Mouse (Mus musculus) limb, embryonic 10.5 days (tissue): Measurements from ENCODE around the gene Pgpep1l. TPM values are rescaled to one million over a fixed set of nuclear protein-coding genes. Genes with fewer than 3 reads are reported as not detected.
A peak's percentile ranks its signal among the peaks of the same experiment; 100 is the strongest.

Experiments
- DNase-seq: peaks from one replicate; pipeline ENCODE4 v3.0.0-alpha.2; 2017; ENCODE audit warnings: low spot score
- H3K27ac ChIP-seq: fragments of 300-500 bp; sonication (generic); 2 replicates; pipeline ENCODE4 v1.5.1; 2016; ENCODE audit warnings: mild to moderate bottlenecking
- H3K27me3 ChIP-seq: fragments of 300-500 bp; sonication (generic); 2 replicates; pipeline ENCODE4 v1.6.1; 2016; ENCODE audit warnings: low read depth, mild to moderate bottlenecking; ENCODE audit not compliant: poor library complexity, severe bottlenecking
- H3K36me3 ChIP-seq: fragments of 300-500 bp; sonication (generic); 2 replicates; pipeline ENCODE4 v1.6.1; 2016; ENCODE audit warnings: mild to moderate bottlenecking, moderate library complexity
- H3K4me1 ChIP-seq: fragments of 300-500 bp; sonication (generic); 2 replicates; pipeline ENCODE4 v1.6.1; 2016
- H3K4me3 ChIP-seq: fragments of 300-500 bp; sonication (generic); 2 replicates; pipeline ENCODE4 v1.5.1; 2016; ENCODE audit warnings: mild to moderate bottlenecking, moderate library complexity
- H3K9me3 ChIP-seq: fragments of 300-500 bp; sonication (generic); replicated peaks from 2 replicates; pipeline ENCODE4 v1.6.1; 2016; ENCODE audit warnings: mild to moderate bottlenecking
- WGBS: fragments of 180-500 bp; shearing (Covaris S2); methylation state at CpG from one replicate; pipeline ENCODE4 v1.1.7; 2016; 5-methylcytosine and 5-hydroxymethylcytosine counted together
- polyA plus RNA-seq: library from polyadenylated mRNA; unstranded; fragments of >200 nt; fragmentation: Nextera tagmentation; extraction: Ambion mirVana; gene quantifications from 2 replicates; pipeline ENCODE4 v1.2.1, GENCODE M21; 2016

The Pgpep1l gene
- polyA plus RNA-seq, 1 experiment from 2014 or later, result not detected

DNA sequence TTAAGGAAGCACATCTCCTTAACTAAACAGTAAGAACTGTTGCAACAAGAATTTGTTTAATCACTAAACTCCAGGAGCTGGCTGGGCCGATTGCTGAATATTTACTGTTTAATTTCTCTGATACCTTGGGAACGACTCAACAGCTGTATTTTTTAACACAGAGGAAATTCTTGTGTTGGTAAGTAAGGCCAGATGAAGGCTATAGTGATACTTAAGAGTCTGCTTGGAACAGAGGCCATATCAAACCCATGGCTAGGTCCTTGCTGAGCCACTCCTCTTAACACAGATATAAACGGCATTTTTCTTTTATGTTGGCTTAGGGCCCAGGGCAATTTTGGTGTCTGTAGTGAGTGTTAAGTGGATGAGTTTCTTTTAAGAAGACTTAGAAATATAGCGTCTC lies 6.5 kb upstream of the Pgpep1l start:
- Histone ChIP-seq H3K27ac (no peak overlapping the region), H3K4me1 (peaks cover 23% of the 10 kb centered on the region), H3K36me3 (no peaks in the 10 kb centered on the region), H3K4me3 (no peak overlapping the region), H3K27me3 (peaks cover 16% of the 10 kb centered on the region), H3K9me3 (no peaks in the 10 kb centered on the region)
- no peak for DNase-seq
- WGBS, result 70% methylated on average over 4 of the region's 4 CpGs

DNA sequence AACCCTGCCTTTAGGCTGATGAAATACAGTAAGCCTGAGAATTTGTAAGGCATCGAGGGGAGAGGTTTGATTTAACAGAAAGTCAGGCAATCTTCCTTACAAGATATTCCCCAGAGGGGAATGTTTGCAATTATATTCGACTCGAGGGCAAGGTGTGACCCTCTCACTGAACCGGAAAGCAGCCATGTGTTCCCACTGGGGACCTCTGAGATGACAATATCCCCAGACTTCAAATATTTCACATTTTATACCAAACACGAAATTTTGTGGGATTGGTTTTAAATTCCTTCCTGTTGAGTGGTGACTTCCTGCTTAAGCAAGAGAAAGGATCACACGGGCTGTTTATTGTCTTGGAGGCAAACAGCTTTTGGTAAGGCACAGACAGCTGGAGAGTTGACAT lies 2.7 kb upstream of the Pgpep1l start:
- DNase-seq, result no peak
- Histone ChIP-seq H3K27ac (peak overlapping the region; percentile 47; the same call in 1 of the 2 replicates), H3K27me3 (peaks cover 12% of the 10 kb centered on the region), H3K4me3 (no peak overlapping the region), H3K4me1 (peaks cover 54% of the 10 kb centered on the region), H3K9me3 (no peaks in the 10 kb centered on the region), H3K36me3 (no peaks in the 10 kb centered on the region)
- 29% methylated on average over 6 of the region's 6 CpGs for WGBS

DNA sequence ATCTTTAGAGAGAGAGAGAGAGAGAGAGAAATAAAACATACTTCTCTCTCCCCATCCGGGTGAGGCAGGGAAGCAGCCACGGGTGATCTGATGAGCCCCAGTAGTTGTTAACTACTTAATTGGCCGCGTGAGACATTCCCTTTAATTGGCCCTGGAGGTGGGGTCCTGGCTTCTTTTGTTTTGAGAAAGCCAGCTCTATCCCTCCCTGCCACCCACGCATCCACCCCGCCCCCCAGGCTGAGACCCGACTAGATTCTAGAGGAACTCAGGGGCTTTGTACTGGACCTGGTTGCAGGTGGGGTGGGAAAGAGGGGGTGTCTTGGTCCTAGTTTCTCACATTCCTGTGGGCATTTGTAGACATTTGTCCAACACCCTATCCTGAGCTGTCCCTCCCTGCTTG lies 1.4 kb upstream of the Pgpep1l start:
- no peaks in the 10 kb centered on the region for H3K36me3 ChIP-seq
- H3K9me3 ChIP-seq, result no peaks in the 10 kb centered on the region
- peaks cover 12% of the 10 kb centered on the region for H3K27me3 ChIP-seq
- H3K27ac ChIP-seq, result peak overlapping the region; percentile 67; the same call in 1 of the 2 replicates
- no peak for DNase-seq
- no peak overlapping the region for H3K4me3 ChIP-seq
- 27% methylated on average over 7 of the region's 7 CpGs for WGBS
- H3K4me1 ChIP-seq, result peaks cover 50% of the 10 kb centered on the region

DNA sequence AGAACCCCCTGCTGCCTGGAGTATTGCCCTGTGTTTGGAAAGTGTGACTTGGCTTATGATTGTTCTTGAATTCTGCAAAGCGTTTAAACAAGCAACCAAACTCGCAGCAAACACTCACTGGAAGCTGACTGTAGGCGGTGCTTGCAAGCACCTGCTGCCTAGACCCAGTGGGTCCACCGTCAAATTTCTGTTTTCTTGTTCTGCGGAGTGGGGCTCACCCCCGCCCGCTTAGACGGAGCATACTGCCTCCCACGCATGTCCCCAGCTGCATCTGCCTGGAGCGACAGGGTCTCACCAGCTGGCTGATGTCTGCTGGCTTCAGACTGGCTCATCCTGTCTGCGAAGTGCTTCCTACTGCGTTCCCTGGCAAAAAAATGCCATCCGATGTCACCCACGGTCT lies 498 bp upstream of the Pgpep1l start:
- no peak for DNase-seq
- no peaks in the 10 kb centered on the region for H3K36me3 ChIP-seq
- whole genome bisulfite sequencing, result 25% methylated on average over 14 of the region's 14 CpGs
- no peaks in the 10 kb centered on the region for H3K9me3 ChIP-seq
- peak overlapping the region; percentile 36; the same call in 1 of the 2 replicates for H3K27ac ChIP-seq
- H3K27me3 ChIP-seq, result peaks cover 12% of the 10 kb centered on the region
- peak overlapping the region; percentile 52 for H3K4me3 ChIP-seq
- H3K4me1 ChIP-seq, result peaks cover 50% of the 10 kb centered on the region

DNA sequence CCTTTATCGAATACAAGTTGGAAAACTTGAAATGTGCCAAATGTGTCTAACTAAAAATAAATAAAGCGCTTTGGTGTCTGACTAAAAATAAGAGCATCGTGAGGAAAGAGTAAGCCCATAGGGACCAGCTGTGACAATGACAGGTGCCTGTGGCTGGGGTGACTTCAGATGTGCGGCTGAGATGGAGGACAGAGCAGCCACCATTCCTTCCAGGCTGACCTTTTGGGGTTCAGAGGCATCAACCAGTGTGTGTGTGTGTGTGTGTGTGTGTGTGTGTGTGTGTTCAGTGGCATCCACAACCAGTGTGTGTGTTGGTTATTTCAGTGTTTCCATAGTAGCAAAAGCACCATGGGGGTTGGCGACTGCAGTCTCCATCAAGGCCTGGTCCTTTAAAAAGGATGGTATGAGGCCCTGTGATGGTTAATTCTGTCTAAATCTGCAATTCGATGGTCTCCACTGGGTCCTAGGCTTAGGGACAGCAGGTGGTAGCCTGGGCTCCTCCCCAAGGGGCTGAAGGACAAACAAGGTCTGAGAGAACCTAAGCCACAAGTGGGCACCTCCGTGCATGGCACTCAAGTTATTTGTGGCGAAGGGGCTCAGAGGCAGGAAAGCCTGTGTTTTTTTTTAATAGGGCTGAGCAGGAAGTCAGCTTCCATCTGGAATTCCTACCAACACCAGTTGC lies 546 bp downstream of the Pgpep1l start:
- no peak for DNase-seq
- H3K36me3 ChIP-seq, result no peaks in the 10 kb centered on the region
- 55% methylated on average over 8 of the region's 8 CpGs for WGBS
- H3K4me1 ChIP-seq, result peaks cover 51% of the 10 kb centered on the region
- peaks cover 12% of the 10 kb centered on the region for H3K27me3 ChIP-seq
- H3K9me3 ChIP-seq, result no peaks in the 10 kb centered on the region
- peak overlapping the region; percentile 52 for H3K4me3 ChIP-seq
- H3K27ac ChIP-seq, result peak overlapping the region; percentile 78

DNA sequence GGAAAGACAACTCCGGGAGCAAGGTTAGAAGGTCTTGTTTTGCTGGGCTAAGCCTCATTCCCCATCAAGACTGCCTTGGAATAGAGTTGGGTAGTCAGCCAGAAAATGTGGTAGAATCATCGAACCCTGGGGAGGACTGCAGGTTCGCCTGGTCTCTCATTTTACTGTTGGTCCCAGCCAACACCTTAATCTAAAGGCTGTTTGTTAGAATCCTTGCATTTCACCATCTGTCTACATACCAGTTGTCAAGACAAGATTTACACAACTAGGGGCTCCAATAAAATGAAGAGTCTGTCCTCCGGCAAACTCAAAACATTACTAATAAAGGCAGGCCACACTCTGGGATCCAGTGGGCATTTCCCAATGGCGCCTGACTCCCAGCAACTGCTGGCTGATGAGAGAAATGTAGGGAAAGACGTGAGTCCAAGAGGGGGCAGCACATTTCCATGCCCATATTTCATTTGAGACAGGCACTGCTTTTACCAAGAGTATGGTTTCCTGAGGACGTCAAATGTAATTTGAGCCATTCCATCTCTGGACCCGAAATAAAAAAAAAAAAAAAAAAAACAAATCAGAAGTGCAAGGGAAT lies 1.3 kb downstream of the Pgpep1l start:
- H3K9me3 ChIP-seq, result no peaks in the 10 kb centered on the region
- 42% methylated on average over 8 of the region's 8 CpGs for whole genome bisulfite sequencing
- H3K27me3 ChIP-seq, result peaks cover 12% of the 10 kb centered on the region
- peaks cover 59% of the 10 kb centered on the region for H3K4me1 ChIP-seq
- H3K4me3 ChIP-seq, result no peak overlapping the region
- H3K27ac ChIP-seq, result peak overlapping the region; percentile 12; the same call in 1 of the 2 replicates
- no peaks in the 10 kb centered on the region for H3K36me3 ChIP-seq
- DNase-seq, result no peak

DNA sequence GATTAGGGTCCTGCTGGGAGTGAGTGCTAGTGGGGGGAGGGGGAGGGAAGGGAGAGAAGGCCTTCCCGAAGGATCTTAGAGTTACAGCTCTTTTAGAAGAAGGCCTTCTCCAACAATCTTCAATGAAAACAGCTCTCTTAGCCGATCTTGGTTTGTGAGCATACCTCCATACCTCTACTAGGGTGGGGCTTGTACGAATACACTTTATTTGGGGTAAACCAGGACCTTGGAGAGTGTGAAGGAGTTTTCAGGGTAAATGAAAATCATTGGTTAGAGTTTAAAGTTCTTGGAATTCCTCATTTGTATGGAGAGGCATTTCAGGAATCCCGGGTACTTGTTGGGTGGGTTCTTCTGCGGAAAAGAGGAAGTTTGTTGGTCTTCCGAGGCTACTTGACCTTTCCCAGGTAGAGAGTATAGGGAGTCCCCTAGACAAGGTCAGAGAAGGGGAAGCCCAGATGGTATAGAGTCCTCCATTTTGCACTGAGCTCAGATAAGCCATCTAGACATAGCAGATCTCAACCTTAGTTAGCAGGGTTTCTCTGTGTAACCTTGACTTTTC lies 4.4 kb downstream of the Pgpep1l start:
- H3K27ac ChIP-seq, result no peak overlapping the region
- no peaks in the 10 kb centered on the region for H3K36me3 ChIP-seq
- H3K4me3 ChIP-seq, result no peak overlapping the region
- DNase-seq, result no peak
- no peaks in the 10 kb centered on the region for H3K9me3 ChIP-seq
- peaks cover 2% of the 10 kb centered on the region for H3K27me3 ChIP-seq
- 82% methylated on average over 6 of the region's 6 CpGs for WGBS
- H3K4me1 ChIP-seq, result peaks cover 38% of the 10 kb centered on the region

DNA sequence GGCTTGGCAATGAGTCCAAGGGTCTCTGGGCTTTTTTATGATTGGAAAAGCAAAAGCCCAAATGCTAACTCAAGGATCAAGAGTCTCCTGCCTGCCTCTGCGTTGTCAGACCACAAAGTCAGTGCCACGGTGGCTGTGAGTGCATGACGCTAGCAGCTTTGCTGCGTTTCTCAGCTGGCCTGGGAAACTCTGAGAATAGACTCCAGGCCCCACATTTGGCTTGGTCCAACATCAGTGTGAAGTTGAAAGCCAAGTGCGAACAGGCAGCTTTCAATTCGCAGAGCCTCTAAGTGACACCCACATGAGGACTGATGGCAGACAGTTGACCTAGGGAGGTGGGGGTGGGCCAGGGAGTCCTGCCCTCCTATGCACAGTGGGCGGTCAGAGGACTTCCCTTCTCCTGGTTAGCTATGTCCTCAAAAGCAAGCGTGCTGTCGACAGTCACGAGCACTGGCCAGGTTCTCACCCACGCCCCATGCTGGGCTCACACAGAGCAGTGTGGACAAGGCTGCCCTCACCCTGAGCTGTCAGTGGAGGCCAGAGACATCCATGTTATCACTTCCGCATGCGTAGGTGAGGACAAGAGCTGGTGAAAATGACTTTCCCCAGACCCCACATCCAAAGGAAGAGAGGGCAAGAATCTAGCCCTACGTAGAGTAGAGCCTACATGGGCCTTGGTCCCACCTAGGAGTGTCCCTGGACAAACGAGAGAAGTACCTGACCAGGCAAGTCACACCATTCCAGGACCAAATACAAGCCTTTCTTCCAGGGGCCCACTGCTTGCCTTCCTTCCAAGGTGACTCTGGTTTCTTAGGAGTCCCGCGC lies 5.5 kb downstream of the Pgpep1l start:
- peaks cover 27% of the 10 kb centered on the region for H3K4me1 ChIP-seq
- no peaks in the 10 kb centered on the region for H3K36me3 ChIP-seq
- whole genome bisulfite sequencing, result 73% methylated on average over 17 of the region's 17 CpGs
- H3K4me3 ChIP-seq, result no peak overlapping the region
- H3K9me3 ChIP-seq, result no peaks in the 10 kb centered on the region
- no peak for DNase-seq
- H3K27me3 ChIP-seq, result no peaks in the 10 kb centered on the region
- 0 out of 2 replicates have a peak overlapping the region, but pooled peaks have one; percentile 26 for H3K27ac ChIP-seq

DNA sequence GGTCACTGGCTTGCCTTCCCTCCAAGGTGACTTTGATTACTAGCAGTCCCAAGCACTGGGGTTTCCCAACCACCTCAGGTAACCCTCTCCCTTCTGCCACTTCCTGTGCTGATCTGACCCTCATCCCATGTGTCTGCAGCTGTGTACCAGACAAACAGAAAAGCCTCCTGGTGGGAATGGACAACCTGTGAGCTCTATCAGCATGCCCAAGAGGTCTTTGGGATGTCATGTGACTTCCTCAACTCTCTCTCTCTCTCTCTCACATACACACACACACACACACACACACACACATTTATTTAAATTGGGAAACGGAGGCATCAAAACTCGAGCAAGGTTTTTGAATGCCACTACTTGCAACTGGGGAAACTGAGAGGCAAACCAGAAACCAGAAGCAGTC lies 6.3 kb downstream of the Pgpep1l start:
- DNase-seq, result no peak
- 77% methylated on average over 2 of the region's 2 CpGs for WGBS

DNA sequence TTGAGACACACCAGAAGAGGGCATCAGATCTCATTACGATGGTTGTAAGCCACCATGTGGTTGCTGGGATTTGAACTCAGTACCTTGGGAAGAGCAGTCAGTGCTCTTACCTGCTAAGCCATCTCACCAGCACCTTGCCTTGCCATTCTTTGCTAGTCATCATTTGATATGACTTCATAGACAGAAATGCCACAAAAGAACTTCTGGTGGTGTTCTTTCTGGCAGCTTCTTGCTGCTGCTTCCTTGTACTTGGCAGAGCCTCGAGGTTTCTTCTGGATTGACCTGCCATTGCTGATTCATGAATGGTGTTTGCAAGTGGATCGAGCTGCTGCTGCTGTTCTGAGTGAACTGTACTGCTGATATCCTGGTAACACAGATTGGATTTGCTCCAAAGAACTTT lies 13.1 kb downstream of the Pgpep1l start:
- Histone ChIP-seq H3K4me3 (no peak overlapping the region), H3K27ac (no peak overlapping the region), H3K36me3 (no peaks in the 10 kb centered on the region), H3K27me3 (no peaks in the 10 kb centered on the region), H3K4me1 (peaks cover 11% of the 10 kb centered on the region), H3K9me3 (no peaks in the 10 kb centered on the region)
- 87% methylated on average over 3 of the region's 3 CpGs for WGBS
- DNase-seq, result no peak

More for the DNA sequence above, 6.3 kb downstream of the Pgpep1l start:
- H3K9me3 ChIP-seq, result no peaks in the 10 kb centered on the region
- H3K4me1 ChIP-seq, result peaks cover 21% of the 10 kb centered on the region
- H3K4me3 ChIP-seq, result no peak overlapping the region
- H3K27me3 ChIP-seq, result no peaks in the 10 kb centered on the region
- H3K36me3 ChIP-seq, result no peaks in the 10 kb centered on the region
- H3K27ac ChIP-seq, result 0 out of 2 replicates have a peak overlapping the region, but pooled peaks have one; percentile 26

DNA sequence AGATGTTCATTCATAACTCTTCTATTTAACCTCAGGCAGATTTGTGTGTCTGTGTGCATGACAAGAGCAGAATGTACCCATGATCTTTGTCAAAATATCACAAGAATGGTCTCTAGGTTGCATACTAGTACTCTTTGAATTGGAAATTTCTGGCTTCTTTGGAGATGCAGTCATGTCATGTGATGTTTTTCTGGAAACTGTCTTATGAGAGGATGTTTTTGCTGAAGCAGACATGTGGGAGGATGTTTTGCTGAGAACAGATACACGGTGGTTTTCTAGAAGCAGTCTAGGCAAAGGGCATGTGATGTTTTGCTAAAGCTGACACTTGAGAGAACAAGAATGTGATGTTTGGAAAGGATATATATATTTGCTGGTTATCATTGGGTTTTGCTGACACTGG lies 13.6 kb downstream of the Pgpep1l start:
- no peaks in the 10 kb centered on the region for H3K36me3 ChIP-seq
- no peak overlapping the region for H3K4me3 ChIP-seq
- H3K4me1 ChIP-seq, result peaks cover 16% of the 10 kb centered on the region
- WGBS, result 90% methylated on average over 1 of the region's 1 CpGs
- no peak for DNase-seq
- no peak overlapping the region for H3K27ac ChIP-seq
- no peaks in the 10 kb centered on the region for H3K27me3 ChIP-seq
- H3K9me3 ChIP-seq, result no peaks in the 10 kb centered on the region

DNA sequence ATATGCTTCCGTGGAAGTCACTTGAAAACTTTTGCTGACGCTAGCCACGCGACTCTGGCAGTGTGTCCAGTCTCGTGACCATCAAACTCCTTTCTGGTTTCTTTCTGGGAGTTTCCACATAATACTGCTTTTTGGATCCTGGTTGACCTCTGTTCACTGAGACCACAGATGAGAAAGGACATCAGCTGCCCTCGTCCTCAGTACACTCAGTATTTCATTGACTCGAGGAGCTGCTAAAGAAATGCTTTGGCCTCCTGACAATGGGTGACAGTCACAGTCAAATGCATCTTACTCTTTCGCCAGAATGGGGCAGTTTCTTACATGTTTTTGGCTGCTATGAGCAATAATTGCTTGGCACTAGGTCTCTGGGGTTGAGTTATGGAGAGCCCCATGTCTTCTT lies 17.8 kb downstream of the Pgpep1l start:
- DNase-seq, result no peak
- Histone ChIP-seq H3K27me3 (no peaks in the 10 kb centered on the region), H3K9me3 (no peaks in the 10 kb centered on the region), H3K4me3 (no peak overlapping the region), H3K27ac (0 out of 2 replicates have a peak overlapping the region, but pooled peaks have one; percentile 10), H3K36me3 (no peaks in the 10 kb centered on the region), H3K4me1 (peaks cover 17% of the 10 kb centered on the region)
- 57% methylated on average over 8 of the region's 8 CpGs for WGBS
